Mouse (Mus musculus): Measurements from ENCODE around the gene Olfr91. TPM values are rescaled to one million over a fixed set of nuclear protein-coding genes. Genes with fewer than 3 reads are reported as not detected.
"Not testable (repeated sequence)": the region's sequence is repeated elsewhere in the genome, so short reads cannot be mapped to it uniquely, and the experiment has no call there.

Gene Olfr91
- not detected in 2 replicates for polyA plus RNA-seq (2012; ENCODE audit: insufficient read depth, insufficient read length, missing spikeins)

- H3K4me3 ChIP-seq (ENCODE audit: insufficient read depth, low read depth, low read length): no peak within 1 kb of the TSS
- H3K27ac ChIP-seq (replicated peaks; ENCODE audit: low read depth, low read length): no peak within 1 kb of the TSS
- H3K4me1 ChIP-seq (ENCODE audit: control insufficient read depth, insufficient read depth, insufficient read length, low read length): no peaks in the 10 kb centered on the region
Observed at GRCm38 (mm10) chr17:37098178-37098577, at the start of gene Olfr91. Gene Olfr91 (minus strand): TSS chr17:37098278.

- H3K4me3 ChIP-seq (ENCODE audit: insufficient read depth, low read depth, low read length); H3K4me1 ChIP-seq (ENCODE audit: control insufficient read depth, insufficient read depth, insufficient read length, low read length); H3K27ac ChIP-seq (replicated peaks; ENCODE audit: low read depth, low read length): not testable (repeated sequence)
Observed at GRCm38 (mm10) chr17:37131366-37131765, 33.3 kb upstream of the Olfr91 start.

- no peak within 1 kb of the TSS for H3K4me3 ChIP-seq (ENCODE audit: insufficient read depth, low read depth, low read length)
- no peak within 1 kb of the TSS for H3K27ac ChIP-seq (replicated peaks; ENCODE audit: low read depth, low read length)
- H3K4me1 ChIP-seq (ENCODE audit: control insufficient read depth, insufficient read depth, insufficient read length, low read length): no peaks in the 10 kb centered on the region
Observed at GRCm38 (mm10) chr17:37119988-37120387, 21.9 kb upstream of the Olfr91 start, which contains the start of gene Olfr92. Gene Olfr92 (minus strand): TSS chr17:37120088.

- H3K4me3 ChIP-seq (ENCODE audit: insufficient read depth, low read depth, low read length): no peak overlapping the region
- H3K4me1 ChIP-seq (ENCODE audit: control insufficient read depth, insufficient read depth, insufficient read length, low read length): no peaks in the 10 kb centered on the region
- no peak overlapping the region for H3K27ac ChIP-seq (replicated peaks; ENCODE audit: low read depth, low read length)
Observed at GRCm38 (mm10) chr17:37093289-37093688, 4.8 kb downstream of the Olfr91 start.

GRCm38 (mm10) chr17:37092198-37092597 is 5.9 kb downstream of the Olfr91 start:
- Histone ChIP-seq H3K4me1 (ENCODE audit: control insufficient read depth, insufficient read depth, insufficient read length, low read length) (no peaks in the 10 kb centered on the region), H3K27ac (replicated peaks; ENCODE audit: low read depth, low read length) (no peak overlapping the region), H3K4me3 (ENCODE audit: insufficient read depth, low read depth, low read length) (no peak overlapping the region)

- H3K27ac ChIP-seq (replicated peaks; ENCODE audit: low read depth, low read length): no peak within 1 kb of the TSS
- no peaks in the 10 kb centered on the region for H3K4me1 ChIP-seq (ENCODE audit: control insufficient read depth, insufficient read depth, insufficient read length, low read length)
- no peak within 1 kb of the TSS for H3K4me3 ChIP-seq (ENCODE audit: insufficient read depth, low read depth, low read length)
Observed at GRCm38 (mm10) chr17:37088399-37088798, 9.7 kb downstream of the Olfr91 start, which contains the start of gene Olfr90. Gene Olfr90 (minus strand): TSS chr17:37088499.

- Histone ChIP-seq H3K27ac (replicated peaks; ENCODE audit: low read depth, low read length) (no peak overlapping the region), H3K4me1 (ENCODE audit: control insufficient read depth, insufficient read depth, insufficient read length, low read length) (no peaks in the 10 kb centered on the region), H3K4me3 (ENCODE audit: insufficient read depth, low read depth, low read length) (no peak overlapping the region)
Observed at GRCm38 (mm10) chr17:37085545-37085944, 12.5 kb downstream of the Olfr91 start.

- no peak overlapping the region for H3K4me3 ChIP-seq (ENCODE audit: insufficient read depth, low read depth, low read length)
- H3K27ac ChIP-seq (replicated peaks; ENCODE audit: low read depth, low read length): no peak overlapping the region
- no peaks in the 10 kb centered on the region for H3K4me1 ChIP-seq (ENCODE audit: control insufficient read depth, insufficient read depth, insufficient read length, low read length)
Observed at GRCm38 (mm10) chr17:37084632-37085031, 13.4 kb downstream of the Olfr91 start.

- H3K4me3 ChIP-seq (ENCODE audit: insufficient read depth, low read depth, low read length): no peak overlapping the region
- H3K4me1 ChIP-seq (ENCODE audit: control insufficient read depth, insufficient read depth, insufficient read length, low read length): no peaks in the 10 kb centered on the region
- no peak overlapping the region for H3K27ac ChIP-seq (replicated peaks; ENCODE audit: low read depth, low read length)
Observed at GRCm38 (mm10) chr17:37083327-37083726, 14.8 kb downstream of the Olfr91 start.

- no peaks in the 10 kb centered on the region for H3K4me1 ChIP-seq (ENCODE audit: control insufficient read depth, insufficient read depth, insufficient read length, low read length)
- H3K27ac ChIP-seq (replicated peaks; ENCODE audit: low read depth, low read length): no peak overlapping the region
- no peak overlapping the region for H3K4me3 ChIP-seq (ENCODE audit: insufficient read depth, low read depth, low read length)
Observed at GRCm38 (mm10) chr17:37081659-37082058, 16.4 kb downstream of the Olfr91 start.

GRCm38 (mm10) chr17:37080119-37080518 is 18.0 kb downstream of the Olfr91 start:
- no peak overlapping the region for H3K4me3 ChIP-seq (ENCODE audit: insufficient read depth, low read depth, low read length)
- H3K27ac ChIP-seq (replicated peaks; ENCODE audit: low read depth, low read length): no peak overlapping the region

GRCm38 (mm10) chr17:37078990-37079389 is 19.1 kb downstream of the Olfr91 start:
- Histone ChIP-seq H3K4me1 (ENCODE audit: control insufficient read depth, insufficient read depth, insufficient read length, low read length) (no peaks in the 10 kb centered on the region), H3K27ac (replicated peaks; ENCODE audit: low read depth, low read length) (no peak overlapping the region), H3K4me3 (ENCODE audit: insufficient read depth, low read depth, low read length) (no peak overlapping the region)

More at GRCm38 (mm10) chr17:37080119-37080518, 18.0 kb downstream of the Olfr91 start:
- H3K4me1 ChIP-seq (ENCODE audit: control insufficient read depth, insufficient read depth, insufficient read length, low read length): no peaks in the 10 kb centered on the region

- Histone ChIP-seq H3K4me3 (ENCODE audit: insufficient read depth, low read depth, low read length) (no peak overlapping the region), H3K27ac (replicated peaks; ENCODE audit: low read depth, low read length) (no peak overlapping the region), H3K4me1 (ENCODE audit: control insufficient read depth, insufficient read depth, insufficient read length, low read length) (no peaks in the 10 kb centered on the region)
Observed at GRCm38 (mm10) chr17:37078193-37078592, 19.9 kb downstream of the Olfr91 start.

GRCm38 (mm10) chr17:37075766-37076165 is 22.3 kb downstream of the Olfr91 start:
- Histone ChIP-seq H3K4me1 (ENCODE audit: control insufficient read depth, insufficient read depth, insufficient read length, low read length) (no peaks in the 10 kb centered on the region), H3K4me3 (ENCODE audit: insufficient read depth, low read depth, low read length) (no peak overlapping the region), H3K27ac (replicated peaks; ENCODE audit: low read depth, low read length) (no peak overlapping the region)

GRCm38 (mm10) chr17:37075181-37075580 is 22.9 kb downstream of the Olfr91 start:
- H3K4me1 ChIP-seq (ENCODE audit: control insufficient read depth, insufficient read depth, insufficient read length, low read length): no peaks in the 10 kb centered on the region
- H3K4me3 ChIP-seq (ENCODE audit: insufficient read depth, low read depth, low read length): no peak overlapping the region
- H3K27ac ChIP-seq (replicated peaks; ENCODE audit: low read depth, low read length): no peak overlapping the region

- Histone ChIP-seq H3K4me1 (ENCODE audit: control insufficient read depth, insufficient read depth, insufficient read length, low read length) (no peaks in the 10 kb centered on the region), H3K4me3 (ENCODE audit: insufficient read depth, low read depth, low read length) (no peak overlapping the region)
Observed at GRCm38 (mm10) chr17:37072730-37073276, 25.3 kb downstream of the Olfr91 start.

More at GRCm38 (mm10) chr17:37072730-37073276, 25.3 kb downstream of the Olfr91 start:
- no peak overlapping the region for H3K27ac ChIP-seq (replicated peaks; ENCODE audit: low read depth, low read length)
